Mouse (Mus musculus): ENCODE measurements around the gene Agap3. TPM values are rescaled to one million over a fixed set of nuclear protein-coding genes. Genes with fewer than 3 reads are reported as not detected.

Gene Agap3
- 1.8 TPM for polyA plus RNA-seq (2014; fragmentation: Illumina TruSeq; extraction: RNeasy Lipid Tissue Mini Kit (QIAGEN cat#74804); ENCODE audit: low read depth, low replicate concordance)

GRCm38 (mm10) chr5:24452030-24452690, at the start of gene Agap3:
Agap3 (plus strand) TSS chr5:24452177.

GRCm38 (mm10) chr5:24413042-24413693, 38.8 kb upstream of the Agap3 start, which contains the start of gene Asic3:
Asic3 (plus strand) TSS chr5:24413392.

GRCm38 (mm10) chr5:24423129-24424003, 28.6 kb upstream of the Agap3 start, which contains the start of the genes Cdk5 and Slc4a2:
Cdk5 (minus strand) TSS chr5:24423530.
Slc4a2 (plus strand) TSS chr5:24423837.

GRCm38 (mm10) chr5:24444746-24445427, 7.1 kb upstream of the Agap3 start, which contains the start of gene Fastk:
Fastk (minus strand) TSS chr5:24445287.

GRCm38 (mm10) chr5:24447624-24448298, 4.2 kb upstream of the Agap3 start, which contains the start of gene Tmub1:
Tmub1 (minus strand) TSS chr5:24447854.

GRCm38 (mm10) chr5:24526889-24527230, 74.9 kb downstream of the Agap3 start, which contains the start of gene Gbx1:
Gbx1 (minus strand) TSS chr5:24527202.

GRCm38 (mm10) chr5:24540387-24541143, 88.6 kb downstream of the Agap3 start, which contains the start of gene Asb10:
Asb10 (minus strand) TSS chr5:24540978.

Other genes starting within 250 kb of the Agap3 start
- 0.32 TPM for gene Kcnh2, start 100.6 kb upstream of the Agap3 start, polyA plus RNA-seq (2014; fragmentation: Illumina TruSeq; extraction: RNeasy Lipid Tissue Mini Kit (QIAGEN cat#74804); ENCODE audit: low read depth, low replicate concordance)
- 0.24 TPM for gene Nos3, start 87.4 kb upstream of the Agap3 start, polyA plus RNA-seq (2014; fragmentation: Illumina TruSeq; extraction: RNeasy Lipid Tissue Mini Kit (QIAGEN cat#74804); ENCODE audit: low read depth, low replicate concordance)
- gene Atg9b, start 60.0 kb upstream of the Agap3 start, polyA plus RNA-seq (2014; fragmentation: Illumina TruSeq; extraction: RNeasy Lipid Tissue Mini Kit (QIAGEN cat#74804); ENCODE audit: low read depth, low replicate concordance) = 0.13 TPM
- gene Abcb8, start 58.5 kb upstream of the Agap3 start, polyA plus RNA-seq (2014; fragmentation: Illumina TruSeq; extraction: RNeasy Lipid Tissue Mini Kit (QIAGEN cat#74804); ENCODE audit: low read depth, low replicate concordance) = 2.8 TPM
- 0.17 TPM for gene Asic3, start 38.8 kb upstream of the Agap3 start, polyA plus RNA-seq (2014; fragmentation: Illumina TruSeq; extraction: RNeasy Lipid Tissue Mini Kit (QIAGEN cat#74804); ENCODE audit: low read depth, low replicate concordance)
- 15.1 TPM for gene Cdk5, start 28.6 kb upstream of the Agap3 start, polyA plus RNA-seq (2014; fragmentation: Illumina TruSeq; extraction: RNeasy Lipid Tissue Mini Kit (QIAGEN cat#74804); ENCODE audit: low read depth, low replicate concordance)
- gene Slc4a2, start 28.3 kb upstream of the Agap3 start, polyA plus RNA-seq (2014; fragmentation: Illumina TruSeq; extraction: RNeasy Lipid Tissue Mini Kit (QIAGEN cat#74804); ENCODE audit: low read depth, low replicate concordance) = 4.1 TPM
- 4.1 TPM for gene Fastk, start 6.9 kb upstream of the Agap3 start, polyA plus RNA-seq (2014; fragmentation: Illumina TruSeq; extraction: RNeasy Lipid Tissue Mini Kit (QIAGEN cat#74804); ENCODE audit: low read depth, low replicate concordance)
- gene Tmub1, start 4.3 kb upstream of the Agap3 start, polyA plus RNA-seq (2014; fragmentation: Illumina TruSeq; extraction: RNeasy Lipid Tissue Mini Kit (QIAGEN cat#74804); ENCODE audit: low read depth, low replicate concordance) = 0.14 TPM
- gene Gbx1, start 75.0 kb downstream of the Agap3 start, polyA plus RNA-seq (2014; fragmentation: Illumina TruSeq; extraction: RNeasy Lipid Tissue Mini Kit (QIAGEN cat#74804); ENCODE audit: low read depth, low replicate concordance) = 0.07 TPM
- gene Asb10, start 88.8 kb downstream of the Agap3 start, polyA plus RNA-seq (2014; fragmentation: Illumina TruSeq; extraction: RNeasy Lipid Tissue Mini Kit (QIAGEN cat#74804); ENCODE audit: low read depth, low replicate concordance) = not detected
- 88.2 TPM for gene 4931409K22Rik, start 104.6 kb downstream of the Agap3 start, polyA plus RNA-seq (2014; fragmentation: Illumina TruSeq; extraction: RNeasy Lipid Tissue Mini Kit (QIAGEN cat#74804); ENCODE audit: low read depth, low replicate concordance)
- gene Abcf2, start 125.3 kb downstream of the Agap3 start, polyA plus RNA-seq (2014; fragmentation: Illumina TruSeq; extraction: RNeasy Lipid Tissue Mini Kit (QIAGEN cat#74804); ENCODE audit: low read depth, low replicate concordance) = 67.3 TPM
- gene Chpf2, start 134.6 kb downstream of the Agap3 start, polyA plus RNA-seq (2014; fragmentation: Illumina TruSeq; extraction: RNeasy Lipid Tissue Mini Kit (QIAGEN cat#74804); ENCODE audit: low read depth, low replicate concordance) = 0.48 TPM
- 1.3 TPM for gene Smarcd3, start 172.2 kb downstream of the Agap3 start, polyA plus RNA-seq (2014; fragmentation: Illumina TruSeq; extraction: RNeasy Lipid Tissue Mini Kit (QIAGEN cat#74804); ENCODE audit: low read depth, low replicate concordance)
- 51.6 TPM for gene Nub1, start 233.4 kb downstream of the Agap3 start, polyA plus RNA-seq (2014; fragmentation: Illumina TruSeq; extraction: RNeasy Lipid Tissue Mini Kit (QIAGEN cat#74804); ENCODE audit: low read depth, low replicate concordance)